Mouse (Mus musculus) limb, embryonic 10.5 days (tissue): ENCODE measurements around the gene Agap3. TPM values are rescaled to one million over a fixed set of nuclear protein-coding genes. Genes with fewer than 3 reads are reported as not detected.

Experiments
- DNase-seq: peaks from one replicate; pipeline ENCODE4 v3.0.0-alpha.2; 2017; ENCODE audit warnings: low spot score
- H3K27ac ChIP-seq: fragments of 300-500 bp; sonication (generic); 2 replicates; pipeline ENCODE4 v1.5.1; 2016; ENCODE audit warnings: mild to moderate bottlenecking
- H3K27me3 ChIP-seq: fragments of 300-500 bp; sonication (generic); 2 replicates; pipeline ENCODE4 v1.6.1; 2016; ENCODE audit warnings: low read depth, mild to moderate bottlenecking; ENCODE audit not compliant: poor library complexity, severe bottlenecking
- H3K36me3 ChIP-seq: fragments of 300-500 bp; sonication (generic); 2 replicates; pipeline ENCODE4 v1.6.1; 2016; ENCODE audit warnings: mild to moderate bottlenecking, moderate library complexity
- H3K4me1 ChIP-seq: fragments of 300-500 bp; sonication (generic); 2 replicates; pipeline ENCODE4 v1.6.1; 2016
- H3K4me3 ChIP-seq: fragments of 300-500 bp; sonication (generic); 2 replicates; pipeline ENCODE4 v1.5.1; 2016; ENCODE audit warnings: mild to moderate bottlenecking, moderate library complexity
- H3K9me3 ChIP-seq: fragments of 300-500 bp; sonication (generic); replicated peaks from 2 replicates; pipeline ENCODE4 v1.6.1; 2016; ENCODE audit warnings: mild to moderate bottlenecking
- WGBS: fragments of 180-500 bp; shearing (Covaris S2); methylation state at CpG from one replicate; pipeline ENCODE4 v1.1.7; 2016; 5-methylcytosine and 5-hydroxymethylcytosine counted together
- polyA plus RNA-seq: library from polyadenylated mRNA; unstranded; fragments of >200 nt; fragmentation: Nextera tagmentation; extraction: Ambion mirVana; gene quantifications from 2 replicates; pipeline ENCODE4 v1.2.1, GENCODE M21; 2016

Gene Agap3
- polyA plus RNA-seq, 1 experiment from 2014 or later, result 39.8 TPM

GRCm38 (mm10) chr5:24423129-24424003, 28.6 kb upstream of the Agap3 start, which contains the start of the genes Cdk5 and Slc4a2:
Gene Cdk5, minus strand, starts transcription at chr5:24423530.
Gene Slc4a2, plus strand, starts transcription at chr5:24423837.
- no peaks in the 10 kb centered on the region for H3K9me3 ChIP-seq
- H3K4me3 ChIP-seq, result peak within 1 kb of the TSS; percentile 77
- peaks cover 51% of the 10 kb centered on the region for H3K4me1 ChIP-seq
- under 1% methylated on average over 46 of the region's 46 CpGs for WGBS
- peak within 1 kb of the TSS; percentile 88 for H3K27ac ChIP-seq
- H3K27me3 ChIP-seq, result peaks cover 9% of the 10 kb centered on the region; the same call in 1 of the 2 replicates
- H3K36me3 ChIP-seq, result peaks cover 32% of the 10 kb centered on the region
- peak; percentile 96 for DNase-seq

DNA sequence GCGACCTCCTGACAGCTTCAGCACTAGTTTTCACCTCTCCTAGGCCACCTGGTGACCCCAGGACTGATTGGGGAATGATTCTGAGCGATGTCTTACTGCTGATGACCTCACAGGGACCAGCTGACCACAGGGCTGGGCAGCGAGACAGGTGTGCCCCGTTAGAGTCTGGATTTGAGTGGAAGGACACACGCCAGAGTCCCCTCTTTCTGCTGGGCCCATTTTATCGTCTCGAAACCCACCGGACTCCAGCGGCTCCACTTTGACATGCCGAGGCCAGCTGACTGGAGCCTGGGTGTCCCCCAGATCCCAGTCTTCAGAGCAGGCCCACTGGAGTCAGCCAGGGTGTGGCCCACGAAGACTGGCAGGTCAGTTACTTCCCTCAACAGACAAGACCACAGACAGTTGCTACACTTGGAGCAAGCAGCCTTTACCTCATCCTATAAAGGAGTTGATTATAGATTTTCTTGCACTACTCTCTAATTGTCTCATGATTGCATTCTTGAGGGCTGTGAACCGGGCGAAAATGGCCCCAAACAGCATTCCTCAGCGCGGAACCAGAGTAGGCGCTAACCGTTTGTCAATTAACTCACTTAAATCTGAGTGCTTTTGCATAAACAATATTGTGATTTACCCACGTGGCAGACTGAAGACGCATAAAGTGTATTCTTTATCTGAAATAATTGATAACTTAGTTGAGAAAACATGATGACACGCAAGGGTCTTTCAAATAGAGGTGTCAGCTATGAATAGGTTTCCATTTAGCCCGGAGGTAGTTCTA, 27.8 kb upstream of the Agap3 start:
- H3K27ac ChIP-seq, result peak overlapping the region; percentile 88
- 13% methylated on average over 21 of the region's 21 CpGs for WGBS
- H3K27me3 ChIP-seq, result peaks cover 9% of the 10 kb centered on the region; the same call in 1 of the 2 replicates
- peaks cover 58% of the 10 kb centered on the region for H3K4me1 ChIP-seq
- H3K4me3 ChIP-seq, result peak overlapping the region; percentile 77
- no peaks in the 10 kb centered on the region for H3K9me3 ChIP-seq
- H3K36me3 ChIP-seq, result peaks cover 24% of the 10 kb centered on the region
- DNase-seq, result no peak

- H3K36me3 ChIP-seq, result peaks cover 24% of the 10 kb centered on the region
- peak; percentile 90 for DNase-seq
- H3K4me3 ChIP-seq, result peak overlapping the region; percentile 77
- H3K27me3 ChIP-seq, result peaks cover 9% of the 10 kb centered on the region; the same call in 1 of the 2 replicates
- H3K27ac ChIP-seq, result peak overlapping the region; percentile 88
- peaks cover 58% of the 10 kb centered on the region for H3K4me1 ChIP-seq
- H3K9me3 ChIP-seq, result no peaks in the 10 kb centered on the region
- under 1% methylated on average over 59 of the region's 60 CpGs for WGBS
Observed at GRCm38 (mm10) chr5:24424861-24425411, 27.0 kb upstream of the Agap3 start.

DNA sequence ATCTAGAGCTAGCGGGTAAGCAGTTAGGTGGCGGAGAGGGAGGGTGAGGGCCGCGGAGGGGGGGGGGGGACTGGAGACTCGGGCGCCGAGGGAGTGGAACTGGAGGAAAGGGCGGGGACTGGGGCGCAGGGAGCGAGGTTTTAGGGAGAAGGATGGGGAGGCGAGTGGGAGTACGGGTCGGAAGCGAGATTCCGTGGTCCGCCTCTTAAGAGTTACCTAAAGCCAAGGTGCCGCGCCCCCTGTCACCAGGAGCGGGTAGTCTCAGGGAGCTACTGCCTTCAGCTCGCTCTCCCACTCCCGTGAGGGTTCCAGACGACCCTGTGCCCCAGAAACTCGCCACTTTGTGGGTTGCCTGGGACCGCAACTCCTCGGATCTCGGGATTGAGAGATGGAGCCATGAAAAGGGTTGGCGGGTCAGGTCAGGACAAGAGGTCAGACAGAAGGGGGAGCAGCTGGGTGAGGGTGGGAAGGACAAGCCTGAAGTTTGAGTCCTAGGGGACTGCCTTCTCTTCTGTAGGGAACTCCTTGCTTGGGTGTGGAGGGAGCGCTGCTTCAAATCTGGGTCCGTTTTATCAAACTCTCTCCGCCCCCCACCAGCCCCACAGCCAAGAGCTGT, 26.4 kb upstream of the Agap3 start:
- Histone ChIP-seq H3K4me3 (peak overlapping the region; percentile 77), H3K27ac (peak overlapping the region; percentile 88), H3K27me3 (peaks cover 9% of the 10 kb centered on the region; the same call in 1 of the 2 replicates), H3K36me3 (peaks cover 24% of the 10 kb centered on the region), H3K4me1 (peaks cover 58% of the 10 kb centered on the region), H3K9me3 (no peaks in the 10 kb centered on the region)
- DNase-seq, result no peak
- under 1% methylated on average over 28 of the region's 30 CpGs for WGBS

DNA sequence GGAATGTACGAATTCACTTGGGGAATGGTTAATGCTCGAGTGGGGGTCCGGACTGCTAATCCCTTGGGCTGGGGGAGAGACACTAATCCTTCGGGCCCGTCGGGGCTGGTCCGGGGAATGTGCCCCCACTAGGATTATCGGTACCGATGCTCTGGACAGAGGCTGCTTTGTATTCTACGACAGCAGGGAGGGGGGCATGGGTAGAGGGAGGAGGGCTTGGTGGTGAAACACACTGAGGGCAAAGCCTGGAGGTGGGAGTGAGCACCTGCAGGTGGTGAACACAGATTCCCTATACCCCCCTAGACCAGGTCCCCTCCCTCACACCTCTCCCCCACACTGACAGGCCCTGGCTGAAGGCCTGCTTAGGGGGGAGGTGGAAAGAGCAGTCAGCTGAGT, 25.9 kb upstream of the Agap3 start:
- no peaks in the 10 kb centered on the region for H3K9me3 ChIP-seq
- peak overlapping the region; percentile 88 for H3K27ac ChIP-seq
- WGBS, result 1% methylated on average over 10 of the region's 10 CpGs
- peaks cover 58% of the 10 kb centered on the region for H3K4me1 ChIP-seq
- peaks cover 9% of the 10 kb centered on the region; the same call in 1 of the 2 replicates for H3K27me3 ChIP-seq
- DNase-seq, result no peak
- H3K36me3 ChIP-seq, result peaks cover 24% of the 10 kb centered on the region
- H3K4me3 ChIP-seq, result peak overlapping the region; percentile 77

DNA sequence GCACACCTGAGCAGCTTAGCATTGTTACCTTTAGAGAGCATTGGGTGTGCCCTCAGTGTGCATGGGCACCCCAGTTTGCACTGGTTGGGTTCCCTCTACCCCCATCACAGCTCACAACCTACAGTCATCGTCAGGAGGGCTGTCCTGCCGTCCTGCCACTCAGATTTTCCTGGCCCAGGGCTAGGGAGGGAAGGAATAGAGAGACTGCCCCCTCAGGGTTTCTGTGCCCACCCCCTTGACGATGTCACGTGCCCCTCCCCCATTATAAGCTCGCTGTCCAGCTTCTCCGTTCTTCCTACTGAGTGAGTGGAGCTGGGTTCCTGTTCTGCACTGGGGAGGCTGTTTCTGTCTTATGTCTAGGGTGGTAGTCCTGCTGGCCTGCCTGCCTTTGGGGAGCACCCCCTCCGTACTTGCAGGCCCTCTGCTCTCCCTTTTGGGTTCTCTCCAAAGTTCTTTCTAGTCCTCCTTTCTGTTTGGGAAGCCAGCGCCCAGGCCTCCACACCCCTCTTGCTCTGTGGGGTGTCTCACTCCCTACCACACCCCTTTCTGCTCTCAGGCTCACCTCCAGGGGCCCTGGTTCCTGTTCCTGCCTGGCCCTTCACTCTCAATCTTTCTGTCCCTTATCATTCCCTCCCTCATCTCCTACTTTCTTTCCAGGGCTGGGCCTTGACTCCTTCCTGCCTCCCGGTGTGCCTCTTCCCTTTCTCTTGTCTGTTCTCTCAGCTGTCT, 25.3 kb upstream of the Agap3 start:
- Histone ChIP-seq H3K27ac (peak overlapping the region; percentile 88), H3K4me1 (peaks cover 58% of the 10 kb centered on the region), H3K27me3 (peaks cover 9% of the 10 kb centered on the region; the same call in 1 of the 2 replicates), H3K36me3 (peaks cover 26% of the 10 kb centered on the region), H3K9me3 (no peaks in the 10 kb centered on the region), H3K4me3 (peak overlapping the region; percentile 77)
- 6% methylated on average over 9 of the region's 9 CpGs for WGBS
- no peak for DNase-seq

DNA sequence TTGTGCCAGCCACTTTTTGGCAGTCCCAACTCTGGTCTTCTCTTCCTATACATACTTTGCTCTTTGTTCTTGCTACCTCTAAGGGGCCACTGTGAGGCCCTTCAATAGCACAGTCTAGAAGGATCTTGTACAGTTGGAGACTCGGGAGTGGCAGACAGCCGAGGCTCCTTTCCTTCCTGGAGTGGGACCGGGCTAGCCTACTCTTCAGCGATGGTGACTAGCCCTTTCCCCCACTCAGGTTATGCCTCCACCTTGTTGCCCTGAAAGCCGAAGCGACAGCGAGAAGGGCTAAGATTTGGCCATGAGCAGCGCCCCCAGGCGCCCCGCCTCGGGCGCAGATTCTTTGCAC, 24.7 kb upstream of the Agap3 start:
- H3K36me3 ChIP-seq, result peaks cover 31% of the 10 kb centered on the region
- H3K4me3 ChIP-seq, result peak overlapping the region; percentile 77
- H3K27ac ChIP-seq, result peak overlapping the region; percentile 88
- 9% methylated on average over 12 of the region's 12 CpGs for WGBS
- peaks cover 57% of the 10 kb centered on the region for H3K4me1 ChIP-seq
- peaks cover 9% of the 10 kb centered on the region; the same call in 1 of the 2 replicates for H3K27me3 ChIP-seq
- no peaks in the 10 kb centered on the region for H3K9me3 ChIP-seq
- no peak for DNase-seq

DNA sequence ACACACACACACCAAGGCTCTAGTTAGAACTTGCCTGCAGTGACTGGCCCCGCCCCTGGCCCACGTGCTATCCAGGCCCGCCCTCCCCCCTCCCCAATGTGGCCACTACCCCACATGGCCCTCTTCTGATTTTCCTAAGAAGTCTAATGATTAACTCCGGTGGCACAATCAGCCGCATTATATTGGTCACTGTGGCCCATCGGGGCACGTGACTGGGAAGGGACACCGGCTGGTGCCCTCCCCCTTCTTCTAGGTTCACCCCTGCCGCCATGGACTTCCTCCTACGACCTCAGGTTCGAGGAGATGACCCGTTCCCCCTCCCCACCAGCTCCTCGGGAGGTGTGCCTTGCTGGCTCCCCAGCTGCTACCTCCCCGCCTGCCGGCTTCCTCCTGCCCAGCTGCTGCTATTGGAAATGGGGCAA, 24.0 kb upstream of the Agap3 start:
- Histone ChIP-seq H3K9me3 (no peaks in the 10 kb centered on the region), H3K27ac (peak overlapping the region; percentile 88), H3K36me3 (peaks cover 39% of the 10 kb centered on the region), H3K4me1 (peaks cover 50% of the 10 kb centered on the region), H3K27me3 (peaks cover 9% of the 10 kb centered on the region; the same call in 1 of the 2 replicates), H3K4me3 (peak overlapping the region; percentile 77)
- WGBS, result under 1% methylated on average over 15 of the region's 15 CpGs
- DNase-seq, result peak; percentile 73

DNA sequence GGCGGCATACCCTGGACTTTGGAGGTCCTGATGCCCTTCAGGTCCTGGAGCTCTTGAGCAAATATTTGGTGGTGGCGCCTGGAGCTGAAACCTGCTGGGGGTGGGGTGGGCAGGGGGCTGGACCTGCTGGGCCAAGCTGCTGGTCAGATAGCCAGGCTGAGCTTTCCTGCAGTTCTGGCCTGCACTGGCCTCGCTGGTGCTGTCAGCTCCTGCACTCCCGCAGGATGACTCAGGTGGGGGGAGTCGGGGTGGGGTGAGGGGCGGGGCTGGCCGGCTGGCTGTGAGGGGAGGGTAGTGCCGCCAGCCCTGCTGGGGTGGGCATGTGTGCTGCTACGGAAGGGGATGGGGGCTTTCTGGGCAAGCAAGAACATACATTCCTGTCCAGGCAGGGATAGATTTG, 23.4 kb upstream of the Agap3 start:
- WGBS, result 10% methylated on average over 9 of the region's 9 CpGs
- peak overlapping the region; percentile 88 for H3K27ac ChIP-seq
- DNase-seq, result no peak
- H3K36me3 ChIP-seq, result peaks cover 45% of the 10 kb centered on the region
- H3K9me3 ChIP-seq, result no peaks in the 10 kb centered on the region
- H3K27me3 ChIP-seq, result peaks cover 9% of the 10 kb centered on the region; the same call in 1 of the 2 replicates
- H3K4me1 ChIP-seq, result peaks cover 50% of the 10 kb centered on the region
- peak overlapping the region; percentile 77 for H3K4me3 ChIP-seq

GRCm38 (mm10) chr5:24433993-24434392, 18.0 kb upstream of the Agap3 start:
- DNase-seq, result no peak
- Histone ChIP-seq H3K4me1 (peaks cover under 1% of the 10 kb centered on the region; the same call in 1 of the 2 replicates), H3K9me3 (no peaks in the 10 kb centered on the region), H3K27me3 (no peaks in the 10 kb centered on the region), H3K36me3 (peaks cover 97% of the 10 kb centered on the region), H3K4me3 (no peak overlapping the region), H3K27ac (no peak overlapping the region)
- WGBS, result 92% methylated on average over 8 of the region's 8 CpGs

DNA sequence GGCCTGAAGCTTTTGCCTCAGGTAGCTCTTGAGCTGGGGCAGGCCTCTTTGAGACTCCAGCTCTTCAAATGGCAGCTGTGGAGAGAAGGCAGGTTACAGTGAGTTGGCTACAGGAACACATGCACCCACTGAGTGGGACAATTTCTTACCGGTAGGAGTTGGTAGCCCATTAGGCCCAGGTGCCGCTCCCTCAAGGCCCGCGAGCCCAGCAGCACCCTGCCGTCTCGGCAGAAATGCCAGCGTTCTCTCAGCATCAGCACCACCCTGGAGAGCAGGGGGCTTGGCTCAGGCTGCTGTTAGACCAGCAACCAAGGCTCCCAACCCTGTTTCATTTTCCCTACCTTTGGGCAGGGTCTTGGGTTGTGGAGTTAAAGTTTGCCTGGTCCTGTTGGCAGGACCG, 10.8 kb upstream of the Agap3 start:
- H3K27me3 ChIP-seq, result no peaks in the 10 kb centered on the region
- no peak overlapping the region for H3K27ac ChIP-seq
- WGBS, result 96% methylated on average over 8 of the region's 8 CpGs
- no peaks in the 10 kb centered on the region for H3K9me3 ChIP-seq
- peaks cover 25% of the 10 kb centered on the region for H3K4me1 ChIP-seq
- peaks cover 76% of the 10 kb centered on the region for H3K36me3 ChIP-seq
- no peak overlapping the region for H3K4me3 ChIP-seq
- DNase-seq, result no peak

- H3K27me3 ChIP-seq, result no peaks in the 10 kb centered on the region
- H3K36me3 ChIP-seq, result peaks cover 68% of the 10 kb centered on the region
- DNase-seq, result no peak
- H3K27ac ChIP-seq, result no peak overlapping the region
- H3K4me1 ChIP-seq, result peaks cover 33% of the 10 kb centered on the region
- 87% methylated on average over 9 of the region's 9 CpGs for WGBS
- H3K4me3 ChIP-seq, result no peak overlapping the region
- no peaks in the 10 kb centered on the region for H3K9me3 ChIP-seq
Observed at GRCm38 (mm10) chr5:24442029-24442428, 9.9 kb upstream of the Agap3 start.
